9 mouse cellular contexts compared by ENCODE assay signal in genomic region chr5:125133651-125134050, GRCm38 (mm10). TPM values are rescaled to one million over a fixed set of nuclear protein-coding genes. Genes with fewer than 3 reads are reported as not detected.
DNase-seq lines count a peak whose midpoint lies in the region; ATAC-seq and TF ChIP-seq lines count a peak whose summit lies in the region.
"Had no signal": no experiment of that assay in that cellular context is flagged by ENCODE, and none has a peak within 500 bp of the region (broad histone marks: within the 10 kb centered on the region; RNA-seq: fewer than 3 reads in every experiment).

No protein-coding gene starts in this region.

- no peak overlapping the region for H3K4me3 ChIP-seq in neural tube, embryonic 11.5 days (ENCODE audit: low read depth, low read length)
- no peak overlapping the region for H3K4me3 ChIP-seq in hindbrain, embryonic 15.5 days
- no peak overlapping the region for H3K4me3 ChIP-seq in olfactory bulb, adult 2 months (ENCODE audit: insufficient read depth, low read depth, low read length)

- 44% methylated on average over 4 of the region's 4 CpGs for WGBS in neural tube, embryonic 11.5 days
- 18% methylated on average over 4 of the region's 4 CpGs for WGBS in hindbrain, embryonic 15.5 days
- 17% methylated on average over 4 of the region's 4 CpGs for WGBS in olfactory bulb, adult 2 months

- H3K9ac ChIP-seq in neural tube, embryonic 11.5 days (ENCODE audit: low read length), result no peak overlapping the region
- H3K9ac ChIP-seq in hindbrain, embryonic 15.5 days, result no peak overlapping the region

- no peak for TF ChIP-seq POLR2A in olfactory bulb, adult 2 months (IDR thresholded peaks at IDR 0.05; ENCODE audit: insufficient read depth, low read depth, low read length)

- H3K27ac ChIP-seq in neural tube, embryonic 11.5 days (ENCODE audit: low read depth, low read length), result peak overlapping the region; percentile 76
- peak overlapping the region; percentile 82 for H3K27ac ChIP-seq in hindbrain, embryonic 15.5 days (replicated peaks)
- peak overlapping the region; percentile 91 for H3K27ac ChIP-seq in olfactory bulb, adult 2 months (ENCODE audit: insufficient read depth, low read depth, low read length)

- DNase-seq in heart, adult 18-20 months, result peak; percentile 39 to 45
- no peak for DNase-seq in heart, adult 8-10 months (ENCODE audit: low spot score)
- peak; percentile 19 for DNase-seq in neural tube, embryonic 11.5 days (ENCODE audit: low spot score)
- no peak for DNase-seq in neural tube, embryonic 10.5 days (ENCODE audit: extremely low spot score, low spot score)
- DNase-seq in ovary, adult 18-20 months (ENCODE audit: low spot score), result no peak
- DNase-seq in natural killer cell, adult 2 months (ENCODE audit: low spot score in 2 of 2), result no peak

- no peak overlapping the region for H3K4me2 ChIP-seq in neural tube, embryonic 11.5 days (ENCODE audit: low read depth)
- H3K4me2 ChIP-seq in hindbrain, embryonic 15.5 days, result no peak overlapping the region

- H3K4me1 ChIP-seq in neural tube, embryonic 11.5 days (ENCODE audit: control insufficient read depth, insufficient read depth, low read length), result peaks cover 76% of the 10 kb centered on the region
- peaks cover 95% of the 10 kb centered on the region for H3K4me1 ChIP-seq in hindbrain, embryonic 15.5 days (replicated peaks)
- H3K4me1 ChIP-seq in olfactory bulb, adult 2 months (ENCODE audit: control insufficient read depth, insufficient read depth, low read length), result peaks cover 93% of the 10 kb centered on the region

- no peaks in the 10 kb centered on the region for H3K36me3 ChIP-seq in neural tube, embryonic 11.5 days (ENCODE audit: control insufficient read depth, insufficient read depth, low read length)
- H3K36me3 ChIP-seq in hindbrain, embryonic 15.5 days, result no peaks in the 10 kb centered on the region

- H3K9me3 ChIP-seq in neural tube, embryonic 11.5 days (ENCODE audit: control insufficient read depth, low read length), result no peaks in the 10 kb centered on the region
- H3K9me3 ChIP-seq in hindbrain, embryonic 15.5 days, result no peaks in the 10 kb centered on the region

- no peaks in the 10 kb centered on the region for H3K27me3 ChIP-seq in neural tube, embryonic 11.5 days (ENCODE audit: control insufficient read depth, insufficient read depth, low read length)
- H3K27me3 ChIP-seq in hindbrain, embryonic 15.5 days, result no peaks in the 10 kb centered on the region
- H3K27me3 ChIP-seq: CH12.LX had no signal

- ATAC-seq in neural tube, embryonic 11.5 days (ENCODE audit: insufficient read depth, low FRiP score, low TSS enrichment), result no peak
- peak; percentile 5; the same call in 1 of the 2 replicates for ATAC-seq in hindbrain, embryonic 15.5 days (ENCODE audit: low FRiP score, low read depth)

- TF ChIP-seq CTCF in olfactory bulb, adult 2 months (IDR thresholded peaks at IDR 0.05; ENCODE audit: insufficient read depth, low read depth, low read length), result no peak

RNA-seq across cellular contexts. Expression of gene Ncor2, which starts 45.4 kb away (rescaled TPM):
- 10 to 100 TPM; 65.9 to 68.9 TPM for total RNA-seq in heart, adult 18-20 months (2021)
- 10 to 100 TPM; 81.6 to 92.4 (median 84.5) TPM for total RNA-seq in heart, adult 8-10 months (2022)
- 23.6 and 24.3 TPM in 2 replicates for polyA plus RNA-seq in neural tube, embryonic 11.5 days (2014; fragmentation: Nextera tagmentation; extraction: Ambion mirVana)
- 26.3 and 28.7 TPM in 2 replicates for polyA plus RNA-seq in hindbrain, embryonic 15.5 days (2015; fragmentation: Nextera tagmentation; extraction: Ambion mirVana)
- not detected in 2 replicates for polyA plus RNA-seq in olfactory bulb, adult 2 months (2012; ENCODE audit: insufficient read depth, insufficient read length, low replicate concordance, missing spikeins)

Comparison
In these comparisons a context has a peak if more than half of its experiments do, and no peak if none do; other contexts are left out.
1. DNase-seq: peak in heart, adult 18-20 months (2 of 2) and neural tube, embryonic 11.5 days (single experiment); none in heart, adult 8-10 months (single experiment), neural tube, embryonic 10.5 days (single experiment), ovary, adult 18-20 months (single experiment) and natural killer cell, adult 2 months (0 of 2).
2. Peak in every context shown above with its lines, with median percentiles within 50 percentile points of each other: H3K27ac ChIP-seq.